ENCODE assay signal across 14 mouse cellular contexts in the genomic region with DNA sequence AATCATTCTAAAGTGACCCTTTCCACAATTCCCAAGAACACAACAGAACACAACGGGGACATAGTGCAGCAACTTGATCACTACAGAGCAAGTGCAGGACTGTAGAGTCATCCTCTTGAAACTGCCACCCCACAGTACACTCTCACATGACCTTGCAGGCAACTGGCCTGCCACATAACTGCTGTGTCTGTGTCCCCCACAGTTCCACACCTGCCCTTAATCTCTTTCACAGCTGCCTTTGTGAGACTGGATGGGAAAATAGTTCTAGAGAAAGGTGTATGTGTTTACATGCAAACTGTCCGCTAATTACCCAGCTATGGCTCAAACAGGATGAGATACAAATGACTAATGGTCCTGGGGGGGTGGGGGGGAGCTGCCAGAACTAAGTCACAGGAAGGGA.
DNase-seq lines count a peak whose midpoint lies in the region; ATAC-seq lines count a peak whose summit lies in the region.
"Had no signal": no experiment of that assay in that cellular context is flagged by ENCODE, and none has a peak within 500 bp of the region (broad histone marks: within the 10 kb centered on the region; RNA-seq: fewer than 3 reads in every experiment).

No protein-coding gene starts in this region.

- no peak overlapping the region for H3K27ac ChIP-seq in hindbrain, embryonic 16.5 days (ENCODE audit: low read depth, low read length)
- no peak overlapping the region for H3K27ac ChIP-seq in hindbrain, embryonic 12.5 days
- H3K27ac ChIP-seq in midbrain, embryonic 13.5 days, result no peak overlapping the region
- no peak overlapping the region for H3K27ac ChIP-seq in midbrain, embryonic 14.5 days (replicated peaks; ENCODE audit: low read depth, low read length)

- peaks cover 4% of the 10 kb centered on the region for H3K4me1 ChIP-seq in hindbrain, embryonic 16.5 days (ENCODE audit: control insufficient read depth, insufficient read depth, low read depth, low read length)
- peaks cover 10% of the 10 kb centered on the region for H3K4me1 ChIP-seq in hindbrain, embryonic 12.5 days
- peaks cover 15% of the 10 kb centered on the region for H3K4me1 ChIP-seq in midbrain, embryonic 13.5 days (replicated peaks)
- peaks cover 13% of the 10 kb centered on the region for H3K4me1 ChIP-seq in midbrain, embryonic 14.5 days (ENCODE audit: control insufficient read depth, insufficient read depth, low read length)

- H3K9me3 ChIP-seq in hindbrain, embryonic 16.5 days (ENCODE audit: control insufficient read depth, low read length), result no peaks in the 10 kb centered on the region
- H3K9me3 ChIP-seq in hindbrain, embryonic 12.5 days (replicated peaks), result no peaks in the 10 kb centered on the region
- no peaks in the 10 kb centered on the region for H3K9me3 ChIP-seq in midbrain, embryonic 13.5 days
- no peaks in the 10 kb centered on the region for H3K9me3 ChIP-seq in midbrain, embryonic 14.5 days (ENCODE audit: control insufficient read depth, low read length)

- 74% methylated on average over 2 of the region's 2 CpGs for WGBS in hindbrain, embryonic 16.5 days
- WGBS in hindbrain, embryonic 12.5 days, result 68% methylated on average over 2 of the region's 2 CpGs
- 54% methylated on average over 2 of the region's 2 CpGs for WGBS in midbrain, embryonic 13.5 days
- 52% methylated on average over 2 of the region's 2 CpGs for WGBS in midbrain, embryonic 14.5 days

- peak; percentile 27 for DNase-seq in adrenal gland, adult 2 months
- no peak for DNase-seq in adrenal gland, postnatal 4 days (ENCODE audit: low spot score in 2 of 2)
- no peak for DNase-seq in midbrain, embryonic 14.5 days
- no peak for DNase-seq in embryo, embryonic 10 days (ENCODE audit: low spot score)
- DNase-seq in layer of hippocampus, postnatal 36 days, result no peak
- DNase-seq: cerebellum, postnatal 25 days; heart, adult 18-20 months; liver; spleen, adult 18-20 months had no signal

- ATAC-seq in hindbrain, embryonic 16.5 days, result 0 out of 2 replicates have a peak, but pooled peaks have one; percentile 22
- no peak for ATAC-seq in hindbrain, embryonic 12.5 days (ENCODE audit: low FRiP score)
- 0 out of 2 replicates have a peak, but pooled peaks have one; percentile 6 for ATAC-seq in midbrain, embryonic 13.5 days
- no peak; the same call in 1 of the 2 replicates for ATAC-seq in midbrain, embryonic 14.5 days (ENCODE audit: low FRiP score, low TSS enrichment)

- H3K4me2 ChIP-seq in hindbrain, embryonic 16.5 days (ENCODE audit: low read length), result no peak overlapping the region
- no peak overlapping the region for H3K4me2 ChIP-seq in hindbrain, embryonic 12.5 days (replicated peaks)
- no peak overlapping the region for H3K4me2 ChIP-seq in midbrain, embryonic 13.5 days (replicated peaks)
- no peak overlapping the region for H3K4me2 ChIP-seq in midbrain, embryonic 14.5 days (ENCODE audit: low read length)

- H3K27me3 ChIP-seq in hindbrain, embryonic 16.5 days (replicated peaks; ENCODE audit: control insufficient read depth, insufficient read depth, low read length), result no peaks in the 10 kb centered on the region
- H3K27me3 ChIP-seq in hindbrain, embryonic 12.5 days, result no peaks in the 10 kb centered on the region
- H3K27me3 ChIP-seq in midbrain, embryonic 13.5 days, result peaks cover 9% of the 10 kb centered on the region; the same call in 1 of the 2 replicates
- no peaks in the 10 kb centered on the region for H3K27me3 ChIP-seq in midbrain, embryonic 14.5 days (ENCODE audit: control insufficient read depth, insufficient read depth, low read length)

- no peak overlapping the region for H3K9ac ChIP-seq in hindbrain, embryonic 16.5 days (ENCODE audit: low read depth, low read length)
- H3K9ac ChIP-seq in hindbrain, embryonic 12.5 days, result no peak overlapping the region
- H3K9ac ChIP-seq in midbrain, embryonic 13.5 days (replicated peaks), result no peak overlapping the region
- H3K9ac ChIP-seq in midbrain, embryonic 14.5 days (replicated peaks; ENCODE audit: low read length), result no peak overlapping the region

- no peak overlapping the region for H3K4me3 ChIP-seq in hindbrain, embryonic 16.5 days (ENCODE audit: low read length)
- H3K4me3 ChIP-seq in hindbrain, embryonic 12.5 days, result no peak overlapping the region
- H3K4me3 ChIP-seq in midbrain, embryonic 13.5 days (replicated peaks), result no peak overlapping the region
- no peak overlapping the region for H3K4me3 ChIP-seq in midbrain, embryonic 14.5 days (replicated peaks; ENCODE audit: low read depth, low read length)
- H3K4me3 ChIP-seq: layer of hippocampus, adult 2 months; myocyte had no signal

- H3K36me3 ChIP-seq in hindbrain, embryonic 16.5 days (ENCODE audit: control insufficient read depth, insufficient read depth, low read length), result no peaks in the 10 kb centered on the region
- H3K36me3 ChIP-seq in hindbrain, embryonic 12.5 days, result no peaks in the 10 kb centered on the region
- no peaks in the 10 kb centered on the region for H3K36me3 ChIP-seq in midbrain, embryonic 13.5 days
- H3K36me3 ChIP-seq in midbrain, embryonic 14.5 days (ENCODE audit: control insufficient read depth, insufficient read depth, low read length), result no peaks in the 10 kb centered on the region

Comparison
In these comparisons a context has a peak if more than half of its experiments do, and no peak if none do; other contexts are left out.
1. ATAC-seq: peak in hindbrain, embryonic 16.5 days (single experiment) and midbrain, embryonic 13.5 days (single experiment); none in hindbrain, embryonic 12.5 days (single experiment) and midbrain, embryonic 14.5 days (single experiment).